Mouse (Mus musculus) embryonic fibroblast, embryonic 13.5 days (primary cell): ENCODE data around the gene Vsx1.

Experiments
- CTCF ChIP-seq: IDR thresholded peaks from 2 replicates; pipeline ENCODE4 v1.5.1; 2011; ENCODE audit warnings: mild to moderate bottlenecking, control low read depth, low read length, moderate library complexity, borderline replicate concordance; ENCODE audit not compliant: insufficient read depth
- POLR2A ChIP-seq: IDR thresholded peaks from 2 replicates; pipeline ENCODE4 v1.6.1; 2011; ENCODE audit warnings: low read depth, mild to moderate bottlenecking, control low read depth, low read length, moderate library complexity

GRCm38 (mm10) chr2:150712167-150712674 lies 23.1 kb upstream of the Vsx1 start:
- TF ChIP-seq CTCF: no peak
- TF ChIP-seq POLR2A: no peak
